Mouse (Mus musculus) cerebellum, postnatal 14 days (tissue): ENCODE measurements around the gene Stk38l.
A peak's percentile ranks its signal among the peaks of the same experiment; 100 is the strongest.
"Not testable (repeated sequence)": the region's sequence is repeated elsewhere in the genome, so short reads cannot be mapped to it uniquely, and the experiment has no call there.

Source experiments
- DNase-seq, 2 experiments: peaks; one replicate each; pipeline ENCODE4 v3.0.0; 2021; ENCODE audit warnings: mixed read lengths in 2 of 2

Stk38l gene

DNA sequence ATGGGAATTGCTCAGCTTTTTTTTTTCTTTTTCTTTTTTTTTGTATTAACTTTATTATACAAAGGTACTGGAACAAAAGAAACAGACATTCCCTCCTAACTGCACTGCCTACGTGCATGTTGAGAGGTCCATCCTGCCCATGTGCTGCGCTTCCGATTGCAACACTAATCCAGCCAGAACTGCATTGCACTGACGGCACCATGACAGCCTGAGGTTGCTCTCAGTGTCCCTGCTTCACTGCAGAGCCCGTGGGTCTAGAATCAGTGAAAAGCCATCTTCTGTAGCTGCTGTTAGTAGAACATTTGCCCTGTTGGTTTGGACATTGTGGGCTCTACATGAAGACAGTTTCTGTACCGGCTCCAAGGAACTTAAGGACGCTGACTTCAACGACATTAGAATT, 51.1 kb downstream of the Stk38l start:
- not testable (repeated sequence) for DNase-seq

DNA sequence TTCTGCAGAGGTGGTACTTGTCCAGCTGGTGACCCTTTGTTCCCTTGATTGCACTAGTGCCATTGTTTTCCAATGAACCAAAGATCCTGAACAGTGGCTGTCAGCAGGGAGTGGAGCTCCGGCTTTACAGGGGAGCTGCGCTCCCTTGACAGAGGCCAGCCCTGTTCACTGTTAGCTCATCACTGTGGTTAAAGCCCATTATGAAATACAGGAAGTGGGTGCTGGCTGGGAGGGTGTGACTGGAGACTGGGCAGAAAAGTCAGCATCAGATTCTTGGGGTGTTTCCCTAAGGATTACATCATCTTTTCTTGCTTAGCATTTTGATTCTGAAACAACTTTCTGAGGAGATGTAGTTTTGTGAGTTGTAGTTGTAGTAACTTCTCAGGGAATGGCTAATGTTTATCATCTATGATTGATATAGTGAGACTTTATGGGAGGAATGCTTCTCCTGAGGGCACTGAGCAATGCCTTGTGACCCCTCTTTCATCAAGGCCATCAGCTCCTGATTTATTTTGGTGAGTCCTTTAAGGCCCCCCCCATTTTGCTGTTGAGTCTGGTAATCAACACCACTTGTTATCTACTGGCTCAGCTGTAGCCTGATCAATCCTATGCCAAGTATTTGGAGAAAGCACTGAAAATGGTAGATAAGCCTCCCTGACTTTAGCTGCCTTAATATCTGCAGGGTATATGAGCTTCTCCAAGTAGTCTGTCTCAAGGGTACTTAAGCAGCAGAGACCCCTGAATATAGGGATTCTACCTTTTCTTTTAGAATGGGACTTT, 52.0 kb downstream of the Stk38l start:
- DNase-seq: no peak

DNA sequence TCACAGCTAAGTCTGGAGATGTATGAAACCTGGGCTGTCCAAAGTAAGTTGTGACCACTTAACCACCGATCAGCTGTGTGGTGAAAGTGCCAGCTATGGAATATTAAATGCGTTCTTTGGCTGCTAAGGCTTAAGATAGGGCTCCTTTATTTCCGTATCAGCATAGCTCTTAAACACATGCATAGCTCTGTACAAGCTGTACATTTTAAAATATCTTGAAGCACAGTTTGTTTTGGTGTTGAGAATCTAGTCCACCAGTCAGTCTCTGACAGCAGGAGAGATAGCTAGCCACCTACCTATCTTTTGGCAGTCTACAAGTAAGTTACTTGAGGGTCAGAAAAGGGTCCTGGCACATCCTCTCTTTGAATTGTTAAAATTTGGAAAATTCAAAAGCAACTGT, 53.3 kb downstream of the Stk38l start:
- DNase-seq: no peak

DNA sequence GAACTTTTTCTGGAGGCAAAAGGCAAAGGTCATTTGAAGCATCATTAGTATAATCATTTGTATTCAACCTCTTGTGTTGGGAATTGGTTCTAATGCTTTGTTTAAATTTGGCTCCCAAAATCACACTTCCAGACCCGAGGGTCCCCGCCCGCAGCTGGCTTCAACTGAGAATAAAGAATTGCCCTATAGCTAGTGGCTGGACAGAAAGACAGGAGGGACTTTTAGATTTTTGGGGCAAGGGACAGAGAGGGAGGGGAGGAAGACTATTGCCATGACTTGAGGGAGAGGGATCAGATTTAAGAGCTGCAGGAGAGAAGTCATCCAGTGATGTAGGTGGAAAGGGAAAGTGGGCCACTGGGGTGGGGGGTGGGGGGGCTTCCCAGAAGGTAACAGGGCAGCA, 56.8 kb downstream of the Stk38l start:
- DNase-seq: no peak

DNA sequence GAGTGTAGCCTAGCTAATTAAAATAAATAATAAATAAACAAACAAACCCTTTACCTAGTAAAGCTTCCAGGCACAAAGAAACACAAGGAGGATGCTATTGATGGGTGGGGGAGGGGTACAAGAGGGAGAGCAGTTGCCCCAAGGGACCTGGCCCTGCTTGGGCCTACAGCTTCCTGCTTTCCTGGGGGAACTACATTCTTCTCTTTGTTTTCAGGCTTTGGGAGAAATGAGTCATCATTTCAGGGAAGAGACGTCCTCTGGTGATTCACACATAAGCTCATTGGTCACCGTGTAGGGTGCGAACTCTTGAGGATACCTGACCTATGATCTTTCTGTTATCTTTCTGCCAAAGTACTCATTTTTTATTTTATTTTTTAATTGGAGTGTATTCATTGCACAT, 68.7 kb downstream of the Stk38l start:
- DNase-seq: no peak

DNA sequence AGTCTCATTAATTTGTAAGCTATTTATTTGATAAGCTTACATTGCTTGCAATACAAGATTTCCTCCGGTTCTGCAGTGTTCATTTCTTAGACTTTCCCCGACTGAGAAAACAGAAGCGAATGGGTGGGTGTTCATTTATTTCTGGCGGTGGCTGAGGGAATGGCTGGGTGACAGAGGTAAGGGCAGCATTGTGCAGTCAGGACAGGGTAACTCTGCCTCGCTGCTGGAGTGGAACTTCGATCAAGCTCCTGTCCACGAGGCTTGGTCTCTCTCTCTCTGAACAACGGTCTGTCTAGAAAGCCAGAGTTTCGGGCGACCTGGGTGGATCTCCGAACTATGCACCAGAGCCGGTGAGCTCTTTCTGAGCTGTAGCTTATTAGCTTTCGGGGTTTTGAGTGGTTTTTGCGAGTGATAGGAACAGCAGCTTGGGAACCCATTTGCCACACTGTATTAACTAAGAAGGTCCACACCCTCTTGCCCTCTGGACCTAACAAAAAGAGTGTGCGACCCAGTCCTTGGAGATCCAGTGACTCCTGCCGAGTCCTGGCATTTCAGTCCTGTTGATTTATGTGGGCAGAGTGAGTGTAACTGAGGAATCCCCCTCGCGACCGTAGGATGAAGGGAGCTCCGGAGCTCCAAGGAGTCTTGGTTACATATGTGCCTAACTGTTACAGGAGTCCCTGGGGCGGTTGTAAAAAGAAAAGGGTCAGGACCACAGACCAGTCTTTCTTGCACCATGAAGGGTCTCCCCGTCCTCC, 70.5 kb downstream of the Stk38l start:
- DNase-seq: no peak

DNA sequence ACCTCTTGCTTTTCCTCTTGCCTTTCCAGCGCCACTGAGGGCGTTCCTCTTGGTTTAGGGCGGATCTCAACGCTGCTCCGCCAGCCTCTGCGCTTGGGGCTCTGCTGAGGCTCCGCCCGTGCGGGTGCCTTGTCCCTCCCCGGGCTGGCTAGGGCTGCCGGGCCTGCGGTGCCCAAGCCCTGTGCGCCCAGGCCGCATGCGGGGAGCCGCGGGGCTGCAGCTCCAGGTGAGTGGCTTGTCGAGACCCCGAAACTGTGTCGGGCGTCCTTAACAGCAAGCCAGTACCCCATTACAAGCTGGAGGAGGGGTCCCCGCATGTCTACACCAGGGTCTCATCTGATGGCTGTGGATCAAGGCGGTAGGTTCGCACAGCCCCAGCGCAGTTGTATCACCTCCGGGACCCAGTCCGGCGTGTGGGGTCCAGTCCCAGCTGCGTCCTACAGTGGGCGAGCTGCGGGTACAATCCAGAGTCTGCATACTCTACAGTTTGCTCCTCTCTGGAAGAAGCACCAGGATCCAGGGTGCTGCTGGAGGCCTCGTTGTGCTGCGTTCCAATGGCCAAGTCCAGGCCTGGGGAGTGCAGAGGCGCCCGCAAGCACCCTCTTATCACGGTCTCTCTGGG, 71.2 kb downstream of the Stk38l start, which contains the start of gene Arntl2:
TSS of gene Arntl2 (plus strand) at position 132 of the 622 bp plus-strand sequence.
- peak; percentile 66 to 74 for DNase-seq

DNA sequence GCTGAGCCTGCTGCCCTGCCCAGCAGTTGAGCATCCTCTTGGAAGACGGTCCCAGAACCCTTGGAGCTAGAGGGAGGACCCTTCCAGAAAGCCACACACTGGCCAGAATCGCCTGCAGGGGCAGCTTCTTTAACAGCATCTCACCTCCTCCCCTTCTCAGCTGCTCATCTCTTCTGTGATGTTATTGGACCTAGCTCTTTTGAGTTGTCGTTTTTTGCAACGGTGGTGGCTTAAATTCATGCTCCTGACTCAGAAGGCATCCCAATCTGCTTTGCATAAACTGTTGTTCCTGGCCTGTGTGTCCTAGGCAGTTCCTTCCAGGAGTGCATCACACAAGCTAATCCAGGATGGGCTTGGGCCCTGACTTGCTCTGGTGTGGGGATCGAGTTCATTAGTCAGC, 72.7 kb downstream of the Stk38l start:
- DNase-seq: no peak

DNA sequence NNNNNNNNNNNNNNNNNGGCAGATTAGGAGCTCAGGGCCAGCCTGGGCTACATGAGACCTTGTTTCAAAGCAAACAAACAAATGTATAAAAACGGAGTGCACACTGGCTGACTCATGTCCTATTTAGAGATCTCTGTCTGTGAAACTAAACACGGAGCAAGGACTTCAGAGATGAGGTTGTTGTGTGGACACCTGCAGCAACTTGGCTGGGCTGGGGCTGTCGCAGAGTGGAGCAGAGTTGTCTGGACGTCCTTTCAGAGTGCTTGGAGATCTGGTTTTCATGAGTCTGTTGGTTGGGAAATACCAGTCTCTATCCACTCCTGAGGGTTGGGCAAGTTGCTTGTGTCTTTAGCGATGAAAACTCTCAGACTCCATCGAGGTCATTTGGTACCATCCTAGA, 85.2 kb downstream of the Stk38l start:
- DNase-seq: no peak

DNA sequence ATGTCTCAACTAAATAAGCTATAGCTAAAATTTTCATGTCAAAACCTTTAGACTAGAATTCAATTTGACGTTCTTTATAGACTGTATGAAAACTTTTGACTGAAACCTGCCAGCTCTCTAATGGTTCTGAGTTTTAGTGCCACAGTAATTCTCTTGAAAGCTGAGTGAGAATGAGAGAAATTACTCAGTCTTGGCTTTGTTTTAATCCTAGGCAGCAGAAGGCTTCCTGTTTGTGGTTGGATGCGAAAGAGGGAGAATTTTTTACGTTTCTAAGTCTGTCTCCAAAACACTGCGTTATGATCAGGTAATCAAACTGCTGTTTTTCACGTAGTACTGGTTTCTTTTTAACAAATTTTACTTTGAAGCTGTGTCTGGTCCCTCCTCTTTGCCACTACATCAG, 88.2 kb downstream of the Stk38l start:
- no peak for DNase-seq

DNA sequence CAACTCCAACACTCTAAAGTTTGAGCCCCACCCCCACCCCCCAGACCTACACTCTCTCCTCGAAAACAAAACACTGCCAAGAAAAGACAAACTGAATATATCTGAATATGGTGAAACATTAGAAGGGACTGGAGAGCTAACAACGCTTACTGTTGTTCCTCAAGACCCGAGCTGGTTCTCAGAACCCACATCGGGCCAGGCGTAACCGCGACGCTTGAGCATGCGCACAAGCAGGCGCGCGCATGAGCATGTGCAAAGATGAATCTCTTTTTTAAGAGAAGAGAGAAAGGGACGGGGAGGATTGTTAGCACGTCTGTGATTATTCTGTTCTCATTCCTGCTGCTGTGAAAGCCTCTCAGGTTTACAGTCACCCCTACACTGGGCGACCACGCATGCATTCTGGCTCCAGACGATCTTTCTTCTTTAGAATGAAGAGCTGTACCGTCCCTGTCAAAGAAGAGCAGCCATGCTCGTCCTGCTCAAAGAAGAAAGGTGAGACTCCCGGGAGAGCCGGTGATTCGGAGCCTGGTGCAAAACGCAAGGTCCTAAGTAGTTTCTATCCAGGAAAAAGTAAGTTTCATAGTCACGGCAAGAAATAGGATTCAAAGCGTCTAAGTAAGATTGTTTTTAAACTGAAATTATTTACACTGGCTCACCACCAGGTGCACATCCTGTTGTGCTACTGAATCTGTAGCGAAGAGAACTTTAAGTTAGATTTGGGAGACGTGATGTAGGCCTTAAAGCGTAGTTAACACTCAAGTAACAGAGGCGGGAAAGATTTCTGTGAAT, 95.6 kb downstream of the Stk38l start:
- DNase-seq: no peak

DNA sequence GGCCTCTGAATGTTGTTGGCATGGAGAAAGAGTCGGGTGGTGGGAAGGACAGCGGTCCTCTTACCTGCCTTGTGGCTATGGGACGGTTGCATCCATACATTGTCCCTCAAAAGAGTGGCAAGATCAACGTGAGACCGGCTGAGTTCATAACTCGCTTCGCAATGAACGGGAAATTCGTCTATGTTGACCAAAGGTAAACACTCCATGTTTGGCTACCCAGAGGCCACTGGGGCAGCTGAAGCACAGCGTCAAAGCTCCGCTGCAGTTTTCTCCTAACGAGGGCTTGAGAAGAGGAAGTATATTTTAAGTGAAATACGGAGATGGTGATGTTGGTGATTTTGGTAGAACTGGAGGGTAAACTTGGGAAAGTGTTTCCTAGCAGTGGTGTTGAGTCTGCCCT, 97.2 kb downstream of the Stk38l start:
- no peak for DNase-seq

DNA sequence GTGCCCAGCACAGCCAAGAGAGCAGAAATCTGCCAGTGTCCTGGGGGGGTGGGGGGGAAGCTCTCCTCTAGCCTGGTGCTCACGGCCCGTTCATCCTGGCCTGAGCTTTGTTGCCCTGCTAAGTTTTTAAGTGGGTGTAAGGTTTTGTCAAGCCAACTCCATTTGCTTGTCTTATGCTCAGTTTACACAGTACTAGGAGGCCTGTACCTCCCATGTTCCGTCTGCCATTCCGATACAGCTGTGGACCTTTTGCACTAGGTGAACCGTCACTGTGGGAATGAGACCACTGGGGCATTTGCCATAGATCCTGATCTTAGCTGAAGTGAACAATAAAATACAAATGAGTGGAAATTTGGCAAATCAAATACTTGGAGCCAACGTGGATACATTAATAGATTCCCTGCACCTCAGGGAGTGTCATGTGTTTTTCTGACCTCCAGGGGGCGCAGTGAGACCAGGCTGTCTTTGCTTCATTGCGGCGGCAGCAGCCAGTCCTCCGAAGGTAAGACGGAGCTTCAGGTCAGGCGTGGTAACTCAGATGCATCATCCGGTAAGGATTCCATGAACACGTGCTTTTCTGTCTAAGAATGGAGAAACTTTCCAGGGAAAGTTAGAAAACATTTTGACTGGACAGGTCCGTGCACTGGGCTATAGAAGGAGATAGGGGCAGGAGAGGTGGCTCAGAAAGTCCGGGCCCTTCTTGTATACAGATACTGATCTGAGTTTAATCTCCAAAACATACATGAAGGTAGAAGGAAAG, 100.1 kb downstream of the Stk38l start:
- DNase-seq: peak; percentile 77 to 80

DNA sequence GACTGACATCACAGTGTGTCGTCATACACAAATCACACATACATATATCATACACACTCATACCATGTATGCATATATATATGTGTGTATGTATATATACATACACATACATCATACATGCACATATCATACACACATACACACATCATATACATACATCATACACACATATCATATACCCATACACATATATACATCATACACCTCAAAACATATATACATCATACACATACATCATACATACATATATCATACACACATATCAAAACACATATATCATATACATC, 100.6 kb downstream of the Stk38l start:
- DNase-seq: no peak
